Mouse (Mus musculus): Measurements from ENCODE around the gene Gpr83.

GRCm38 (mm10) chr9:14903581-14904378 is 43.8 kb downstream of the Gpr83 start, which contains the start of gene Izumo1r:
- no peak for TF ChIP-seq CTCF (IDR thresholded peaks at IDR 0.05; ENCODE audit: borderline replicate concordance, insufficient read depth, low read length)
- no peak for TF ChIP-seq POLR2A (IDR thresholded peaks at IDR 0.05; ENCODE audit: low read depth, low read length)
